Mouse (Mus musculus): ENCODE data around the gene Crcp.

DNA sequence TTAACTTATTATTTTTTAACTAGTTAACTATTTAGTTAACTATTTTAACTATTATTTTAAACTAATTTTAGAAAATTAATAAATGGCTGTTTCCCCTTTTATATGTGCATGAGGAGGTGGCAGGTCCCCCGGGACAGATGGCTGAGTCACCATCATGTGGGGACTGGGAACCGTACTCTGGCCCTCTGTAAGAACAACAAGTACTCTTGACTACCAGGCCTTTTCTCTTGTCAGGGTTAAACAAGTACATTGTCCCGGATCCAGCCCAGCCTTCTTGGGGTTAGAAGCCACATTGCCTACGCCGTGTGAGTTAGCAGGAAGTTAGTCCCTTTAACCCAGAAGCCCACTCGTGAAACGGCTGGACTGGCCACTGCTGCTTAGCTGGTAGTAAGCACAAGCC lies 34.1 kb upstream of the Crcp start:
- TF ChIP-seq CTCF (IDR thresholded peaks at IDR 0.05; ENCODE audit: low read depth) (no peak), EP300 (IDR thresholded peaks at IDR 0.05; ENCODE audit: low read depth) (no peak)

Data from liver, postnatal 0 days (tissue).